Mouse (Mus musculus) left cerebral cortex, adult 18-20 months (tissue): ENCODE measurements around the gene Iqcf5. TPM values are rescaled to one million over a fixed set of nuclear protein-coding genes. Genes with fewer than 3 reads are reported as not detected.
A peak's percentile ranks its signal among the peaks of the same experiment; 100 is the strongest.

Source experiments
- DNase-seq, 2 experiments: peaks; one replicate each; pipeline ENCODE4 v3.0.0; 2021 to 2022; ENCODE audit warnings: low spot score in 2 of 2, mixed read lengths in 1 of 2
- long read RNA-seq, 2 experiments: library from polyadenylated mRNA; stranded (forward); transcript quantifications; one replicate each; pipeline ENCODE4 v2.0.0; 2021
- total RNA-seq, 2 experiments: library from RNA; stranded (reverse); gene quantifications; 2 replicates each; pipeline ENCODE4 v1.2.3; 2021

Iqcf5 gene
- not detected for total RNA-seq
- long read RNA-seq, experiment 1: 0 reads
- long read RNA-seq, experiment 2: 0 reads

- no peak for DNase-seq
These were observed at the start of gene Iqcf5 for GRCm38 (mm10) chr9:106514273-106514672. Gene Iqcf5 (plus strand): TSS chr9:106514573.

- DNase-seq: peak; percentile 65 to 83
These were observed 49.4 kb upstream of the Iqcf5 start for GRCm38 (mm10) chr9:106464751-106465541.

GRCm38 (mm10) chr9:106465571-106466200, 48.7 kb upstream of the Iqcf5 start, which contains the start of gene Gpr62:
Gene Gpr62 (minus strand): TSS chr9:106465938.
- peak; percentile 53 to 56 for DNase-seq

GRCm38 (mm10) chr9:106466721-106467120, 47.7 kb upstream of the Iqcf5 start:
- DNase-seq: no peak

GRCm38 (mm10) chr9:106467746-106468145, 46.6 kb upstream of the Iqcf5 start:
- DNase-seq: no peak

GRCm38 (mm10) chr9:106469317-106469716, 45.1 kb upstream of the Iqcf5 start:
- no peak for DNase-seq

GRCm38 (mm10) chr9:106469776-106470175, 44.6 kb upstream of the Iqcf5 start:
- no peak for DNase-seq

- DNase-seq: no peak
These were observed 43.2 kb upstream of the Iqcf5 start for GRCm38 (mm10) chr9:106470991-106471750.

GRCm38 (mm10) chr9:106471892-106472291, 42.5 kb upstream of the Iqcf5 start:
- DNase-seq: no peak

GRCm38 (mm10) chr9:106472321-106472720, 42.1 kb upstream of the Iqcf5 start:
- no peak for DNase-seq

GRCm38 (mm10) chr9:106473081-106473752, 41.2 kb upstream of the Iqcf5 start:
- DNase-seq: peak; percentile 1 to 2

GRCm38 (mm10) chr9:106473753-106474105, 40.6 kb upstream of the Iqcf5 start:
- DNase-seq: peak; percentile 1 to 4

- peak; percentile 59 to 60 for DNase-seq
These were observed 39.9 kb upstream of the Iqcf5 start for GRCm38 (mm10) chr9:106474456-106474855.

GRCm38 (mm10) chr9:106475046-106475445, 39.3 kb upstream of the Iqcf5 start:
- peak; percentile 1 to 2 for DNase-seq

GRCm38 (mm10) chr9:106475663-106476001, 38.7 kb upstream of the Iqcf5 start, which contains the start of gene Rrp9:
Gene Rrp9 (plus strand): TSS chr9:106475963.
- peak in 1 of 2 experiments; percentile 1 for DNase-seq

GRCm38 (mm10) chr9:106476002-106476923, 38.1 kb upstream of the Iqcf5 start:
- peak; percentile 19 to 25 for DNase-seq

- peak; percentile 97 to 99 for DNase-seq
These were observed 37.4 kb upstream of the Iqcf5 start, which contains the start of gene Parp3 for GRCm38 (mm10) chr9:106476924-106477484. Gene Parp3 (minus strand): TSS chr9:106476949.

GRCm38 (mm10) chr9:106477649-106478048, 36.7 kb upstream of the Iqcf5 start:
- DNase-seq: peak in 1 of 2 experiments; percentile 1

GRCm38 (mm10) chr9:106478101-106478500, 36.3 kb upstream of the Iqcf5 start:
- peak in 1 of 2 experiments; percentile 1 for DNase-seq

GRCm38 (mm10) chr9:106480541-106480940, 33.8 kb upstream of the Iqcf5 start:
- DNase-seq: no peak
